Mouse (Mus musculus) stomach, embryonic 15.5 days (tissue): ENCODE measurements at regions not wholly inside any gene's neighbourhood (a gene's known extent, or its start where the extent isn't known, plus 50 kb on each side); places are given as distances from the start of the nearest gene placed in this dataset.

Source experiments
- ATAC-seq: fragments of 200-750 bp; cut with Nextera tagmentation; 2 replicates; pipeline ENCODE4 v1.8.0; 2017; ENCODE audit warnings: low read depth, moderate number of reproducible peaks, moderate TSS enrichment; ENCODE audit not compliant: insufficient read depth, low FRiP score
- H3K27ac ChIP-seq: fragments of 300-500 bp; sonication (generic); 2 replicates; pipeline ENCODE4 v1.5.1; 2015; ENCODE audit warnings: mild to moderate bottlenecking, inconsistent platforms
- H3K27me3 ChIP-seq: fragments of 300-500 bp; sonication (generic); replicated peaks from 2 replicates; pipeline ENCODE4 v1.6.1; 2015; ENCODE audit warnings: inconsistent platforms
- H3K36me3 ChIP-seq: fragments of 300-500 bp; sonication (generic); 2 replicates; pipeline ENCODE4 v1.6.1; 2015; ENCODE audit warnings: inconsistent platforms
- H3K4me1 ChIP-seq: fragments of 300-500 bp; sonication (generic); 2 replicates; pipeline ENCODE4 v1.6.1; 2015; ENCODE audit warnings: inconsistent platforms
- H3K4me2 ChIP-seq: fragments of 300-500 bp; sonication (generic); 2 replicates; pipeline ENCODE4 v1.6.1; 2015; ENCODE audit warnings: mild to moderate bottlenecking, inconsistent platforms
- H3K4me3 ChIP-seq: fragments of 300-500 bp; sonication (generic); replicated peaks from 2 replicates; pipeline ENCODE4 v1.5.1; 2015; ENCODE audit warnings: inconsistent platforms
- H3K9ac ChIP-seq: fragments of 300-500 bp; sonication (generic); 2 replicates; pipeline ENCODE4 v1.6.1; 2015; ENCODE audit warnings: inconsistent platforms
- H3K9me3 ChIP-seq: fragments of 300-500 bp; sonication (generic); 2 replicates; pipeline ENCODE4 v1.6.1; 2016; ENCODE audit warnings: inconsistent platforms
- WGBS: fragments of 180-500 bp; shearing (Covaris S2); methylation state at CpG from one replicate; pipeline ENCODE4 v1.1.7; 2015; 5-methylcytosine and 5-hydroxymethylcytosine counted together

DNA sequence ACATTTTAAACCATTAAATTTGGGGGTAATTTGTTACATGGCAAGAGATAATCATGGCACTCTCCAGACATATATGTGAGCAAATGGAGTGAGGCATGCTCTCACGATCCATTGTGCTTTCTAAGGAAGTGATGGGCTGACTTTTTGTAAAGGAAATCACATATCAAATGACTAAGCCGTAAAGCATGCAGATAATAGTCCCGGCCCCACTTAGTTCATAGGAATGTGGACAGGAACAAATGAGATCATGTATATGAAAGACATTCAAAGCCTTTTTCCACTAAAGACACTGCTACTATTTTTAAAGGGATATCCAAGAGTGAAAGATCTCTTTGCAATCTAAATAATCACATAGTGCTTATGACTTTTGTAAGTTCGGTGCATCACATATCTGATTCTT, 146.9 kb downstream of the Lmo4 start:
- WGBS, result 46% methylated on average over 4 of the region's 4 CpGs
- Histone ChIP-seq H3K36me3 (no peaks in the 10 kb centered on the region), H3K9ac (no peak overlapping the region), H3K4me1 (no peaks in the 10 kb centered on the region), H3K27ac (no peak overlapping the region), H3K4me2 (no peak overlapping the region), H3K9me3 (no peaks in the 10 kb centered on the region), H3K4me3 (no peak overlapping the region), H3K27me3 (no peaks in the 10 kb centered on the region)
- ATAC-seq, result no peak

DNA sequence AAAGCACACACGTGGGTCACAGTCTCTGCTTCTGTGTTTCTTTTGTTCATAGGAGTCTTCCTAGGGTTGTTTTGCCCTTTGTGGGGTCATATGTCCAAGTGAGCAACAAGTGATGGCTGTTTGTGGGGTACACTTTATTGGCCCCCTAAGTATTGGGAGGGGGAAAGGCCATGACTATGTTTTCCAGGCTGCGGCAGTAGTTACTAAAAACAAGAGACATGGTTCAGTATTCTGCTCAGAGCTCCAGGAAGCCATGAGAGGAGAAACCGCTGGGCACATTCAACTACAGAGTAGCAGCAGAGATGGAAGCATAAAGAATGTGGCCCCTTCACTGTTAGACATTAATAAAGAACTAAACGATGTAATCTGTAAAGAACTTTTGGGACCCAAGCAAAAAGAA, 154.7 kb downstream of the Lmo4 start:
- no peak overlapping the region for H3K9ac ChIP-seq
- no peak overlapping the region for H3K4me2 ChIP-seq
- no peaks in the 10 kb centered on the region for H3K27me3 ChIP-seq
- no peak overlapping the region for H3K4me3 ChIP-seq
- no peak overlapping the region for H3K27ac ChIP-seq
- ATAC-seq, result no peak
- H3K9me3 ChIP-seq, result no peaks in the 10 kb centered on the region
- no peaks in the 10 kb centered on the region for H3K36me3 ChIP-seq
- H3K4me1 ChIP-seq, result no peaks in the 10 kb centered on the region
- WGBS, result 89% methylated on average over 4 of the region's 4 CpGs

- WGBS, result 62% methylated on average over 4 of the region's 4 CpGs
- Histone ChIP-seq H3K4me3 (no peak overlapping the region), H3K36me3 (no peaks in the 10 kb centered on the region), H3K9me3 (no peaks in the 10 kb centered on the region), H3K27ac (no peak overlapping the region), H3K27me3 (no peaks in the 10 kb centered on the region), H3K9ac (no peak overlapping the region), H3K4me2 (no peak overlapping the region), H3K4me1 (no peaks in the 10 kb centered on the region)
- ATAC-seq, result no peak
These were observed 155.8 kb downstream of the Lmo4 start for GRCm38 (mm10) chr3:144049270-144049669.

DNA sequence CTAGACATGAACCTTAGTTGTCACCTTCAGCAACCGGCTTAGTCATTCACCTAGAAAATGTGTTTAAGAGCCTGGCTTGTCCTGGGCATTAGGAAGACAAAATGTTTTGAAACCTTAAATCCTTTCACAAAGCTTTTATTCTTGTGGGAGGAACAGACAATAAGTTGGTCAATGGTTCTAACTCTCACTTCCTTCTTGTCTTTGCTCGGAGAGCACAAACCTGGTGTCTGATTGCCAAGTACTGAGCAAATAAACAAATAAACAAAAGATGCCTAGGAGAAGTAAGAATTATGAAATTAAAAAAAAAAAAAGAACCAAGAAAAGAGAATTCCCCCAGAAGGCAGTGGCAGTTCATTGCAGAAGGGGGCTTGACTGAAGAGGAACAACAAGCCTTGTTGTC, 160.7 kb downstream of the Lmo4 start:
- Histone ChIP-seq H3K27me3 (no peaks in the 10 kb centered on the region), H3K36me3 (no peaks in the 10 kb centered on the region), H3K9me3 (no peaks in the 10 kb centered on the region), H3K27ac (no peak overlapping the region), H3K9ac (no peak overlapping the region), H3K4me3 (no peak overlapping the region), H3K4me1 (no peaks in the 10 kb centered on the region), H3K4me2 (no peak overlapping the region)
- no peak for ATAC-seq
- 82% methylated on average over 2 of the region's 2 CpGs for WGBS

- 81% methylated on average over 5 of the region's 5 CpGs for WGBS
- H3K9ac ChIP-seq, result no peak overlapping the region
- H3K9me3 ChIP-seq, result no peaks in the 10 kb centered on the region
These were observed 163.2 kb downstream of the Lmo4 start for GRCm38 (mm10) chr3:144041788-144042187.

DNA sequence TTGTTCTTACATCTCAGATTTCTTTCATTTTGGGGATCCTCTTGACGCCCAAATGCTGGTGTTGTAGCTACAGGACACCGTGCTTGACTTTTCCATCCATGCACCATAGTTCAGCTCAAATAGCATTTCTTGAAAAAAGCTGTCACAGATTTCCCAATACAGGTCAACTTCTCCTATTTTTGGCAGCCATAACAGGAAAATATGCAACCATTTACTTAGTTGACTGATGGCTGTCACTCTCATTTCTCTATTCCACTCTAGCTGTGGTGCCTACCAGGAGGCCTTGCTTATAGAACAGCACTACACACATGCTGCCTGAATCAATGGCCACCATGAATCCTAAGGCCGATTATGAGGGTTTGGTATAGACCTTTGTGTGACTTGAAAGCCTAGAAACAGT, 165.5 kb downstream of the Lmo4 start:
- WGBS, result 86% methylated on average over 3 of the region's 3 CpGs
- no peak overlapping the region for H3K4me3 ChIP-seq

More at GRCm38 (mm10) chr3:144041788-144042187, 163.2 kb downstream of the Lmo4 start:
- H3K4me3 ChIP-seq, result no peak overlapping the region
- no peaks in the 10 kb centered on the region for H3K27me3 ChIP-seq
- H3K27ac ChIP-seq, result no peak overlapping the region
- no peaks in the 10 kb centered on the region for H3K36me3 ChIP-seq
- no peaks in the 10 kb centered on the region for H3K4me1 ChIP-seq
- H3K4me2 ChIP-seq, result no peak overlapping the region
- ATAC-seq, result no peak

DNA sequence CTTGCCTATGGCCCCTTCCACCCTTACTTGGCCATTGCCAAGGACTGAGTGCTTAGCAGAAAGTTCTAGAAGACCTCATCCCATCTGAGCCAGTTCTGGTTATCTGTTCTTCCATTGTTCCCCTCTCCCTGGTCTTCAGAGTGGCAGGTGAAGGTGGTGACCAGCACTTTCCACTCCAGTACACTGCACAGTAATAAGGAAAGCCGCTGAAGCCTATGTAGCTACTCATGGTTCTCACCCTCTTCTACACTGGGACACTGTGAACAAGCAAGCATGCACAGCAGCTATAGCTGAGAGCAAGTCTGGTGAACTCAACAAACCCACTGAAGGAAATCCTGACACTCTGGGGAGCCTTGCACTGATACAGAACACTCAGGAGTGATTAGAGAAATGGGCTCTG, 175.4 kb downstream of the Lmo4 start:
- no peaks in the 10 kb centered on the region for H3K4me1 ChIP-seq
- no peaks in the 10 kb centered on the region for H3K36me3 ChIP-seq
- H3K4me2 ChIP-seq, result no peak overlapping the region
- ATAC-seq, result no peak
- H3K27ac ChIP-seq, result no peak overlapping the region
- no peaks in the 10 kb centered on the region for H3K9me3 ChIP-seq
- no peak overlapping the region for H3K9ac ChIP-seq
- H3K4me3 ChIP-seq, result no peak overlapping the region
- 96% methylated on average over 1 of the region's 1 CpGs for WGBS
- no peaks in the 10 kb centered on the region for H3K27me3 ChIP-seq

More for the DNA sequence above, 165.5 kb downstream of the Lmo4 start:
- Histone ChIP-seq H3K9me3 (no peaks in the 10 kb centered on the region), H3K4me1 (no peaks in the 10 kb centered on the region), H3K9ac (no peak overlapping the region), H3K36me3 (no peaks in the 10 kb centered on the region), H3K4me2 (no peak overlapping the region), H3K27me3 (no peaks in the 10 kb centered on the region), H3K27ac (no peak overlapping the region)
- no peak for ATAC-seq

- 71% methylated on average over 3 of the region's 3 CpGs for WGBS
- Histone ChIP-seq H3K4me3 (no peak overlapping the region), H3K9ac (no peak overlapping the region), H3K27me3 (no peaks in the 10 kb centered on the region), H3K27ac (no peak overlapping the region), H3K4me1 (no peaks in the 10 kb centered on the region), H3K36me3 (no peaks in the 10 kb centered on the region), H3K9me3 (no peaks in the 10 kb centered on the region), H3K4me2 (no peak overlapping the region)
- ATAC-seq, result no peak
These were observed 175.9 kb downstream of the Lmo4 start for GRCm38 (mm10) chr3:144029121-144029520.

DNA sequence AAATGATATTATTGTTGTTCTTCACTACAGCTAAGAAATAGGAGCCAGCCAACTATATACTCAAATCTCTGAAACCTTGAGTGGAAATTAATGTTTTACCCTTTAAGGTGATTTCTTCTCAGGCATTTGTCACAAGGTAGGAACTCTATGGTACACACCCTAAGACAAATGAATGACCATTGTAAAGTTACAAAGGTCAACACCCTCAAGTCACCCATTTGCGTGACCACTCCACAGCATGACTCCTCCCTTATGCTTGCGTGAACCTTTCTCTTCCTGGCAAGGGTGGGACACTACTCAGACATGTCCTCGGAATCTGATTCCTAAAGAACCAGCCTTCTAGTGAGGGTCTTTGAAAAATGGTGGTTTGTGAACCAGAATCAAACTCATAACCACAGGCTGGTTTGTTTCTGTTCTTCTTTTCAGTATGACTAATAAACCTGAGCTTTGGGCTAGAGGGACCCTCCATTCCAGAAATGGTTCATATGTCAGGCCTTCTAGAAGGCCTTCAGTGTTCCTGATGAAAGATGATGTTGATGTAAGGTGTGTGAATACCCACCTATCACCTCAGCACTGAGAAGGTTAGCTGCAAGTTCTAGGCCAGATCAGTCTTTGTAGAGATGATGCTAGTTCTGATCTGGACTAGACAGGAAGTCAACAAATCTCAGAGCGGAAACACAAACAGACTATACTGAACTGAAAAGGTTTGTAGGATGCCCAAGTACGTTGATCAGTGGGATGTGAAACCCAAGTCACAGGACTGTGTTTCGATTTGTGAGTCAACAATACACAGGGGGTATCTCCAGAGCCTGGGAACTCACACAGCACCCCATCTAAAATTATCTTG, 177.7 kb downstream of the Lmo4 start:
- H3K9me3 ChIP-seq, result no peaks in the 10 kb centered on the region
- ATAC-seq, result no peak
- H3K9ac ChIP-seq, result no peak overlapping the region
- H3K4me3 ChIP-seq, result no peak overlapping the region
- no peaks in the 10 kb centered on the region for H3K27me3 ChIP-seq
- no peaks in the 10 kb centered on the region for H3K4me1 ChIP-seq
- H3K36me3 ChIP-seq, result no peaks in the 10 kb centered on the region
- no peak overlapping the region for H3K27ac ChIP-seq
- H3K4me2 ChIP-seq, result no peak overlapping the region
- 88% methylated on average over 6 of the region's 6 CpGs for WGBS

GRCm38 (mm10) chr3:144025451-144026125, 179.4 kb downstream of the Lmo4 start:
- Histone ChIP-seq H3K9me3 (no peaks in the 10 kb centered on the region), H3K4me1 (no peaks in the 10 kb centered on the region), H3K9ac (no peak overlapping the region), H3K4me3 (no peak overlapping the region), H3K36me3 (no peaks in the 10 kb centered on the region), H3K27ac (no peak overlapping the region), H3K27me3 (no peaks in the 10 kb centered on the region), H3K4me2 (no peak overlapping the region)
- no peak for ATAC-seq
- 65% methylated on average over 14 of the region's 14 CpGs for WGBS

- H3K27ac ChIP-seq, result no peak overlapping the region
- no peak overlapping the region for H3K4me2 ChIP-seq
- no peaks in the 10 kb centered on the region for H3K4me1 ChIP-seq
- no peak overlapping the region for H3K9ac ChIP-seq
- H3K4me3 ChIP-seq, result no peak overlapping the region
- no peaks in the 10 kb centered on the region for H3K36me3 ChIP-seq
- H3K27me3 ChIP-seq, result no peaks in the 10 kb centered on the region
- no peak for ATAC-seq
- no peaks in the 10 kb centered on the region for H3K9me3 ChIP-seq
- WGBS, result 73% methylated on average over 5 of the region's 5 CpGs
These were observed 180.8 kb downstream of the Lmo4 start for GRCm38 (mm10) chr3:144024216-144024615.

DNA sequence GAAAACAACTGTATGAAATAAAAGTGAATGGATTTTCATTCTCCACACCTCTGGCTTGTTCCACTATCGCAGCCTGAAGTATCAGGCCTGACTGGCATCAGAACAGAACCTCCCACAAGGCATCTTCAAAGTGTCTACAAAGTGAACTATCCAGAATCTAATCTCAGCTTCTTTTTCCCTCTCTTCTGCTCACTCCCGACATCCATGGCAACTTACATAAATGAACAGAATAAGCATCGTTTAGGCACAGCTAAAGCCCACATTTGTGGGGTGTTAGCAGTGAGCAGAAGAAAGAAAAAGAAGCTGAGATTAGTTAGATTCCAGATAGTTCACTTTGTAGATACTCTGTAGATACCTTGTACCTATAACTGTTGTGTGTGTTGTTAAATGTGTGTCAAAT, 182.0 kb downstream of the Lmo4 start:
- H3K9ac ChIP-seq, result no peak overlapping the region
- H3K4me2 ChIP-seq, result no peak overlapping the region
- H3K27me3 ChIP-seq, result no peaks in the 10 kb centered on the region
- no peaks in the 10 kb centered on the region for H3K36me3 ChIP-seq
- ATAC-seq, result no peak
- no peak overlapping the region for H3K27ac ChIP-seq
- no peaks in the 10 kb centered on the region for H3K9me3 ChIP-seq
- no peaks in the 10 kb centered on the region for H3K4me1 ChIP-seq
- no peak overlapping the region for H3K4me3 ChIP-seq
- 83% methylated on average over 3 of the region's 3 CpGs for WGBS
